Mouse (Mus musculus) G1E (cell line): ENCODE measurements at regions not wholly inside any gene's neighbourhood (a gene's known extent, or its start where the extent isn't known, plus 50 kb on each side); places are given as distances from the start of the nearest gene placed in this dataset.
"Not testable (repeated sequence)": the region's sequence is repeated elsewhere in the genome, so short reads cannot be mapped to it uniquely, and the experiment has no call there.

Experiments used
- ATAC-seq: 2 replicates; pipeline ENCODE4 v1.8.0; 2016; ENCODE audit warnings: mild to moderate bottlenecking; ENCODE audit not compliant: insufficient number of reproducible peaks, poor library complexity, low FRiP score, severe bottlenecking; ENCODE audit errors: extremely low read depth
- DNase-seq: peaks from one replicate; pipeline ENCODE4 v3.0.0; 2012; ENCODE audit warnings: low spot score
- H3K27me3 ChIP-seq: 2 replicates; pipeline ENCODE4 v1.6.1; 2012; ENCODE audit warnings: mild to moderate bottlenecking, low read length, inconsistent platforms; ENCODE audit not compliant: insufficient read depth
- H3K36me3 ChIP-seq: replicated peaks from 2 replicates; pipeline ENCODE3; 2012; ENCODE audit warnings: mild to moderate bottlenecking, inconsistent platforms
- H3K4me1 ChIP-seq: 2 replicates; pipeline ENCODE4 v1.6.1; 2012; ENCODE audit warnings: low read depth, low read length, inconsistent platforms, mixed read lengths; ENCODE audit not compliant: insufficient read depth
- H3K4me3 ChIP-seq: 2 replicates; pipeline ENCODE4 v1.5.1; 2012; ENCODE audit warnings: low read depth, mild to moderate bottlenecking, inconsistent platforms, low read length, moderate library complexity, mixed read lengths
- H3K9me3 ChIP-seq: replicated peaks from 2 replicates; pipeline ENCODE4 v1.6.1; 2012; ENCODE audit warnings: inconsistent platforms
- CTCF ChIP-seq: IDR thresholded peaks from 2 replicates; pipeline ENCODE4 v1.5.1; 2012; ENCODE audit warnings: low read depth, low read length, inconsistent platforms, mixed read lengths
- GATA1 ChIP-seq: IDR thresholded peaks from 2 replicates; pipeline ENCODE4 v1.6.1; 2012; ENCODE audit warnings: borderline replicate concordance, low read length, inconsistent platforms, mixed read lengths
- GATA2 ChIP-seq: IDR thresholded peaks from 2 replicates; pipeline ENCODE4 v1.6.1; 2012; ENCODE audit warnings: low read depth, low read length, inconsistent platforms, borderline replicate concordance
- POLR2AphosphoS5 ChIP-seq: IDR thresholded peaks from 2 replicates; pipeline ENCODE4 v1.6.1; 2012; ENCODE audit warnings: low read depth, low read length, inconsistent platforms; ENCODE audit not compliant: insufficient replicate concordance
- TAL1 ChIP-seq: conservative IDR thresholded peaks from 2 replicates; pipeline ENCODE4 v1.6.1; 2012; ENCODE audit warnings: low read depth, low read length, inconsistent platforms, mixed read lengths

- no peak for ATAC-seq
- Histone ChIP-seq H3K27me3 (no peaks in the 10 kb centered on the region), H3K9me3 (no peaks in the 10 kb centered on the region), H3K4me1 (no peaks in the 10 kb centered on the region), H3K36me3 (no peaks in the 10 kb centered on the region), H3K4me3 (no peak overlapping the region)
- DNase-seq: no peak
- TF ChIP-seq TAL1: no peak
- no peak for TF ChIP-seq GATA2
- no peak for TF ChIP-seq POLR2AphosphoS5
- TF ChIP-seq CTCF: no peak
- no peak for TF ChIP-seq GATA1
Measured at GRCm38 (mm10) chrX:162304145-162304544, 144.6 kb upstream of the Nhs start.

- Histone ChIP-seq H3K27me3 (no peaks in the 10 kb centered on the region), H3K4me1 (no peaks in the 10 kb centered on the region), H3K4me3 (no peak overlapping the region), H3K36me3 (no peaks in the 10 kb centered on the region), H3K9me3 (no peaks in the 10 kb centered on the region)
- DNase-seq (no peak), ATAC-seq (no peak)
- TF ChIP-seq TAL1 (no peak), GATA2 (no peak), GATA1 (no peak), CTCF (no peak), POLR2AphosphoS5 (no peak)
Measured at GRCm38 (mm10) chrX:162302788-162303187, 143.3 kb upstream of the Nhs start.

GRCm38 (mm10) chrX:162291234-162291633 is 131.7 kb upstream of the Nhs start:
- no peak overlapping the region for H3K4me3 ChIP-seq
- H3K27me3 ChIP-seq: no peaks in the 10 kb centered on the region
- H3K9me3 ChIP-seq: no peaks in the 10 kb centered on the region
- TF ChIP-seq TAL1: no peak
- no peak for ATAC-seq
- no peak for DNase-seq
- no peaks in the 10 kb centered on the region for H3K36me3 ChIP-seq
- peaks cover 5% of the 10 kb centered on the region; the same call in 1 of the 2 replicates for H3K4me1 ChIP-seq

- not testable (repeated sequence) for ATAC-seq, H3K4me3 ChIP-seq, DNase-seq, H3K9me3 ChIP-seq, H3K36me3 ChIP-seq, H3K27me3 ChIP-seq
- peaks cover 24% of the 10 kb centered on the region for H3K4me1 ChIP-seq
Measured at GRCm38 (mm10) chrX:162286155-162286554, 126.6 kb upstream of the Nhs start.

- peak; percentile 100 for ATAC-seq
- TF ChIP-seq TAL1: peak; percentile 82
- no peak for TF ChIP-seq GATA2
- TF ChIP-seq POLR2AphosphoS5: no peak
- TF ChIP-seq GATA1: no peak
Measured at GRCm38 (mm10) chrX:162284252-162284651, 124.7 kb upstream of the Nhs start.

GRCm38 (mm10) chrX:162282690-162283089 is 123.2 kb upstream of the Nhs start:
- ATAC-seq (no peak), DNase-seq (no peak)
- no peak overlapping the region for H3K4me3 ChIP-seq

More at GRCm38 (mm10) chrX:162284252-162284651, 124.7 kb upstream of the Nhs start:
- H3K4me1 ChIP-seq: peaks cover 19% of the 10 kb centered on the region
- peak; percentile 49 for DNase-seq
- no peaks in the 10 kb centered on the region for H3K36me3 ChIP-seq
- no peaks in the 10 kb centered on the region for H3K9me3 ChIP-seq
- no peaks in the 10 kb centered on the region for H3K27me3 ChIP-seq
- H3K4me3 ChIP-seq: no peak overlapping the region

GRCm38 (mm10) chrX:162278834-162279708 is 119.5 kb upstream of the Nhs start:
- Histone ChIP-seq H3K9me3 (no peaks in the 10 kb centered on the region), H3K4me3 (no peak overlapping the region), H3K27me3 (no peaks in the 10 kb centered on the region), H3K4me1 (peaks cover 9% of the 10 kb centered on the region; the same call in 1 of the 2 replicates), H3K36me3 (no peaks in the 10 kb centered on the region)
- DNase-seq (no peak), ATAC-seq (no peak)
- TF ChIP-seq TAL1 (no peak), POLR2AphosphoS5 (no peak), GATA1 (no peak), GATA2 (no peak), CTCF (no peak)

More at GRCm38 (mm10) chrX:162282690-162283089, 123.2 kb upstream of the Nhs start:
- H3K27me3 ChIP-seq: no peaks in the 10 kb centered on the region
- TF ChIP-seq TAL1 (no peak), GATA2 (no peak), POLR2AphosphoS5 (no peak), CTCF (no peak), GATA1 (no peak)
- no peaks in the 10 kb centered on the region for H3K36me3 ChIP-seq
- no peaks in the 10 kb centered on the region for H3K9me3 ChIP-seq
- peaks cover 19% of the 10 kb centered on the region for H3K4me1 ChIP-seq
